Mouse (Mus musculus) forebrain, embryonic 13.5 days (tissue): ENCODE measurements around the gene Mepe. TPM values are rescaled to one million over a fixed set of nuclear protein-coding genes. Genes with fewer than 3 reads are reported as not detected.

ENCODE experiments used
- ATAC-seq: fragments of 200-750 bp; cut with Nextera tagmentation; 2 replicates; pipeline ENCODE4 v1.8.0; 2017
- H3K27ac ChIP-seq: fragments of 300-500 bp; sonication (generic); 2 replicates; pipeline ENCODE4 v1.5.1; 2015; ENCODE audit warnings: inconsistent platforms, mild to moderate bottlenecking, moderate library complexity
- H3K27me3 ChIP-seq: fragments of 300-500 bp; sonication (generic); 2 replicates; pipeline ENCODE4 v1.6.1; 2015; ENCODE audit warnings: mild to moderate bottlenecking, inconsistent platforms
- H3K36me3 ChIP-seq: fragments of 300-500 bp; sonication (generic); 2 replicates; pipeline ENCODE4 v1.6.1; 2015; ENCODE audit warnings: mild to moderate bottlenecking, inconsistent platforms; ENCODE audit not compliant: poor library complexity, severe bottlenecking
- H3K4me1 ChIP-seq: fragments of 300-500 bp; sonication (generic); 2 replicates; pipeline ENCODE4 v1.6.1; 2015; ENCODE audit warnings: inconsistent platforms
- H3K4me2 ChIP-seq: fragments of 300-500 bp; sonication (generic); 2 replicates; pipeline ENCODE4 v1.6.1; 2015; ENCODE audit warnings: inconsistent platforms, mild to moderate bottlenecking, moderate library complexity
- H3K4me3 ChIP-seq: fragments of 300-500 bp; sonication (generic); 2 replicates; pipeline ENCODE4 v1.5.1; 2015; ENCODE audit warnings: mild to moderate bottlenecking, inconsistent platforms
- H3K9ac ChIP-seq: fragments of 300-500 bp; sonication (generic); 2 replicates; pipeline ENCODE4 v1.6.1; 2015; ENCODE audit warnings: mild to moderate bottlenecking, inconsistent platforms
- H3K9me3 ChIP-seq: fragments of 300-500 bp; sonication (generic); replicated peaks from 2 replicates; pipeline ENCODE4 v1.6.1; 2016; ENCODE audit warnings: inconsistent platforms
- WGBS: fragments of 180-500 bp; shearing (Covaris S2); methylation state at CpG from one replicate; pipeline ENCODE4 v1.1.7; 2015; 5-methylcytosine and 5-hydroxymethylcytosine counted together
- polyA plus RNA-seq: library from polyadenylated mRNA; unstranded; fragments of >200 nt; fragmentation: Nextera tagmentation; extraction: Ambion mirVana; gene quantifications from 2 replicates; pipeline ENCODE4 v1.2.1, GENCODE M21; 2015

The Mepe gene
- polyA plus RNA-seq, 1 experiment from 2014 or later: not detected

GRCm38 (mm10) chr5:104334516-104334915 lies 9.4 kb downstream of the Mepe start:
- no peaks in the 10 kb centered on the region for H3K27me3 ChIP-seq
- no peak overlapping the region for H3K27ac ChIP-seq
- H3K4me3 ChIP-seq: no peak overlapping the region
- H3K4me2 ChIP-seq: no peak overlapping the region
- no peak for ATAC-seq
- WGBS: 88% methylated on average over 14 of the region's 14 CpGs
- H3K4me1 ChIP-seq: no peaks in the 10 kb centered on the region
- H3K9me3 ChIP-seq: no peaks in the 10 kb centered on the region
- no peak overlapping the region for H3K9ac ChIP-seq
- no peaks in the 10 kb centered on the region for H3K36me3 ChIP-seq

DNA sequence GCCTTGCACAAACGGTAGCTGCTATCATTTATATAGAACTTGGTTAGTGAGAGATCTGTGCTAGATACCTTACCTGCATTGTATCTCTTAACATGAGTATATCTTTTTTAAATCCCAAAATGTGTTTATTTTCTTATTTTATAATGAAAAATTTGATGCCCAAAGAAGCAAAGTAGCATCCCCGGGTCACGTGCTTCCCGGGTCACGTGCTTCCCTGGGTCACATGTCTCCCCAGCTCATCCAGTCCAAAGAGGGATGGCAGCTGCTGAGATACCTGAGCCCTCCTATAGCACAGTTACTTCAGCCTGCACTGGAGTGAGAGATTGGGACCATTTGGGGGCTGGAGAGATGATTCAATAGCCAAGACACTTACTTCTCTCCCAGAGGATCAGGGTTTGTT lies 10.8 kb downstream of the Mepe start:
- Histone ChIP-seq H3K9me3 (no peaks in the 10 kb centered on the region), H3K4me3 (no peak overlapping the region), H3K9ac (no peak overlapping the region), H3K27me3 (no peaks in the 10 kb centered on the region), H3K4me2 (no peak overlapping the region), H3K36me3 (no peaks in the 10 kb centered on the region), H3K27ac (no peak overlapping the region), H3K4me1 (no peaks in the 10 kb centered on the region)
- ATAC-seq: no peak
- WGBS: 92% methylated on average over 5 of the region's 5 CpGs

GRCm38 (mm10) chr5:104337491-104337890 lies 12.4 kb downstream of the Mepe start:
- H3K36me3 ChIP-seq: no peaks in the 10 kb centered on the region
- WGBS: 74% methylated on average over 4 of the region's 4 CpGs
- H3K4me1 ChIP-seq: no peaks in the 10 kb centered on the region
- H3K4me3 ChIP-seq: no peak overlapping the region
- H3K27ac ChIP-seq: no peak overlapping the region
- H3K4me2 ChIP-seq: no peak overlapping the region
- no peak overlapping the region for H3K9ac ChIP-seq
- ATAC-seq: no peak
- no peaks in the 10 kb centered on the region for H3K27me3 ChIP-seq
- H3K9me3 ChIP-seq: no peaks in the 10 kb centered on the region

- no peak for ATAC-seq
- no peak overlapping the region for H3K9ac ChIP-seq
- no peak overlapping the region for H3K4me2 ChIP-seq
- no peak overlapping the region for H3K27ac ChIP-seq
- no peaks in the 10 kb centered on the region for H3K27me3 ChIP-seq
- H3K4me3 ChIP-seq: no peak overlapping the region
- H3K9me3 ChIP-seq: no peaks in the 10 kb centered on the region
- no peaks in the 10 kb centered on the region for H3K4me1 ChIP-seq
- 82% methylated on average over 5 of the region's 5 CpGs for WGBS
- H3K36me3 ChIP-seq: no peaks in the 10 kb centered on the region
Measured at GRCm38 (mm10) chr5:104339009-104339408, 13.9 kb downstream of the Mepe start.

- Histone ChIP-seq H3K4me2 (peak overlapping the region; percentile 29; the same call in 1 of the 2 replicates), H3K27ac (no peak overlapping the region), H3K27me3 (no peaks in the 10 kb centered on the region), H3K4me3 (no peak overlapping the region), H3K4me1 (no peaks in the 10 kb centered on the region), H3K36me3 (no peaks in the 10 kb centered on the region), H3K9ac (no peak overlapping the region), H3K9me3 (no peaks in the 10 kb centered on the region)
- WGBS: 23% methylated on average over 14 of the region's 14 CpGs
- ATAC-seq: peak; percentile 81
Measured at GRCm38 (mm10) chr5:104339706-104340512, 14.8 kb downstream of the Mepe start.

DNA sequence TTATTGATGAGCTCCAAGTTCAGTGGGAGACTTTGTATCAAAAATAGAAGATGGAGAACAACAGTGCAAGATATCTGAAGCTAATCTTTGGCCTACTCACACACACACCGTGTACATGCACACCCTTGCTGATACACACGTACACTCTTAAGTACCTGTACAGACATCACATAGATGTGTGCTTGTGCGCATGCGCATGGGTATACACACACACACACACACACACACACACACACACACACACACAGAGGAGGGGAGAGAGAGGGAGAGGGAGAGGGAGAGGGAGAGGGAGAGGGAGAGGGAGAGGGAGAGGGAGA lies 15.3 kb downstream of the Mepe start:
- H3K27ac ChIP-seq: no peak overlapping the region
- no peak overlapping the region for H3K4me3 ChIP-seq
- no peaks in the 10 kb centered on the region for H3K27me3 ChIP-seq
- ATAC-seq: no peak
- 92% methylated on average over 4 of the region's 4 CpGs for WGBS
- no peaks in the 10 kb centered on the region for H3K9me3 ChIP-seq
- H3K4me1 ChIP-seq: no peaks in the 10 kb centered on the region
- H3K9ac ChIP-seq: no peak overlapping the region
- no peak overlapping the region for H3K4me2 ChIP-seq
- no peaks in the 10 kb centered on the region for H3K36me3 ChIP-seq

GRCm38 (mm10) chr5:104342881-104343280 lies 17.8 kb downstream of the Mepe start:
- 38% methylated on average over 6 of the region's 6 CpGs for WGBS
- no peaks in the 10 kb centered on the region for H3K27me3 ChIP-seq

DNA sequence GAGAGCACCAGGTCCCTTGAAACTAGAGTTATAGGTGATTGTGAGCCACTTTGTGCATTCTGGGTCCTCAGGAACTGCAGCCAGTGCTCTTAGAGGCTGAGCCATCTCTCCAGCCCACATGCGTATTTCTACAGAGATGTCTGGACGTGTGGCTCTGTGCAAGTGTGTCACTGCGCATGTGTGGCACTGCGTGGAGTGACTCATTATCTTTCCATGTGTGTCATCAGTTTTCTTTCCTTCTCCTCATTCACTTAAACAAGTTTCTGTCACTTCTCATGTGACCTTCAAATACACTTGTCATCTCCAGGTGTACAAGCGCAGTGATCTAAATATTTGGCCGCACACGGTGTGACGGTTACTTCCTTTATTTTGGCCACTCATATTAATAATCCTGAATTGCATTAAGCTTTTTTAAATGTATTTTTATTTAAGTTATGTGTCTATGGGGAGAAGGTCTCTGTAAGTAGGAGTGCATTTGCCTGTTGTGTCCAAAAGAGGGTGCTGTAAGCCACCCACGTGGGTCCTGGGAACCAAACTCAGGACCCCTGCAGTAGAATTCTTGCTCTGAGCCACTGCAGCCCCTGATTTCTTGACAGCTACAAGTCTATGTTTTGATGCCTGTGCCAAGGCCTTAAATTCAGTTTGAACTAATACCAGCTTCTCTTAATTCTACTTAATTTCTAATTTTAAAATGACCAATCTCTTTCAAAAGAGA lies 19.6 kb downstream of the Mepe start:
- H3K4me2 ChIP-seq: no peak overlapping the region
- H3K27me3 ChIP-seq: no peaks in the 10 kb centered on the region
- no peak overlapping the region for H3K4me3 ChIP-seq
- no peaks in the 10 kb centered on the region for H3K36me3 ChIP-seq
- ATAC-seq: no peak
- no peak overlapping the region for H3K9ac ChIP-seq
- no peaks in the 10 kb centered on the region for H3K4me1 ChIP-seq
- H3K9me3 ChIP-seq: no peaks in the 10 kb centered on the region
- H3K27ac ChIP-seq: no peak overlapping the region
- WGBS: 71% methylated on average over 9 of the region's 9 CpGs

More at GRCm38 (mm10) chr5:104342881-104343280, 17.8 kb downstream of the Mepe start:
- Histone ChIP-seq H3K36me3 (no peaks in the 10 kb centered on the region), H3K9me3 (no peaks in the 10 kb centered on the region), H3K4me1 (no peaks in the 10 kb centered on the region), H3K27ac (no peak overlapping the region), H3K4me2 (no peak overlapping the region), H3K9ac (no peak overlapping the region), H3K4me3 (no peak overlapping the region)
- no peak for ATAC-seq

DNA sequence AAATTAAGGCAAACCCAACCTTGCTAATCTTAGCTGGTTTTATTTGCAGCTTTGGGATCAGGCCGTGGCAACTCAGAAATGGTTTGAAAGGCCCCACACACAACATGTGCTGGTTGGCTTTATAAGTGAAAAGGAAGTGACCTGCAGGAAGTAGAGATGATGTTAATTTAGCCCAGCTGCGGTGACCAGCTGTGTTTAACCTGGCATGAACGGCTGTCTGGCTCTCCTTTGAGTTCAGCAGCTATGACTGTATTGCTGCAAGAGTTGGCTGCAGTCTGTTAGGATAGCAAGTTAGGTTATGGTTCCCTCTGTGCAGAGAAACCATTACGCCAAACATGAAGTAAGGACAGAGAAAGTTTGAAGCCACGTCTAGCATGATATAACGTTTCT lies 20.1 kb downstream of the Mepe start:
- ATAC-seq: no peak
- Histone ChIP-seq H3K27me3 (no peaks in the 10 kb centered on the region), H3K4me1 (no peaks in the 10 kb centered on the region), H3K9me3 (no peaks in the 10 kb centered on the region), H3K27ac (no peak overlapping the region), H3K4me3 (no peak overlapping the region), H3K36me3 (no peaks in the 10 kb centered on the region), H3K9ac (no peak overlapping the region), H3K4me2 (no peak overlapping the region)
- WGBS: 86% methylated on average over 6 of the region's 6 CpGs

- H3K27ac ChIP-seq: no peak overlapping the region
- H3K27me3 ChIP-seq: no peaks in the 10 kb centered on the region
- no peak overlapping the region for H3K4me2 ChIP-seq
- ATAC-seq: no peak
- no peaks in the 10 kb centered on the region for H3K36me3 ChIP-seq
- H3K4me1 ChIP-seq: no peaks in the 10 kb centered on the region
- H3K9ac ChIP-seq: no peak overlapping the region
- 68% methylated on average over 1 of the region's 1 CpGs for WGBS
- H3K4me3 ChIP-seq: no peak overlapping the region
- no peaks in the 10 kb centered on the region for H3K9me3 ChIP-seq
Measured at GRCm38 (mm10) chr5:104351041-104351440, 25.9 kb downstream of the Mepe start.

- Histone ChIP-seq H3K36me3 (no peaks in the 10 kb centered on the region), H3K27me3 (no peaks in the 10 kb centered on the region), H3K4me1 (no peaks in the 10 kb centered on the region), H3K4me3 (no peak overlapping the region), H3K4me2 (no peak overlapping the region), H3K9ac (no peak overlapping the region), H3K9me3 (no peaks in the 10 kb centered on the region), H3K27ac (no peak overlapping the region)
- no peak for ATAC-seq
- WGBS: 79% methylated on average over 5 of the region's 5 CpGs
Measured at GRCm38 (mm10) chr5:104351874-104352273, 26.7 kb downstream of the Mepe start.

DNA sequence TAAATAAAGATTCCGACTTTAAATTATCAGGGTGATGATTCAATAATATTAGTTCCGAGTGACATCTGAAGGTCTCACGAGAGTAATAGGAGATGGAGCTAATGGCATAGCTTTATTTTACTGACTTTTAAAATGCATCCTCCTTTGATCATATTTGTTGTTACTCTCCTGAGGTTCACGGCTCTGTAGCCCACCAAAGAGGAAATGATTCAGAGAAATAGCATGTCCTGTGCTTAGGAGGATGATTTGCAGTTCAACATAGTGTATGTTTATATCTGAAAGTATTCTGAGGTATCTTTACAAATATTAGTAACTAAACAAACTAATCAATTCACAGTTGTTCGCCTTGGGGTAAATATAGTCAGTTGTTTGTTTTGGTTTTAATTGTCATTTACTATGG lies 32.4 kb downstream of the Mepe start:
- Histone ChIP-seq H3K9ac (no peak overlapping the region), H3K36me3 (no peaks in the 10 kb centered on the region), H3K4me1 (peaks cover 7% of the 10 kb centered on the region; the same call in 1 of the 2 replicates), H3K4me2 (no peak overlapping the region), H3K9me3 (no peaks in the 10 kb centered on the region), H3K4me3 (no peak overlapping the region), H3K27me3 (no peaks in the 10 kb centered on the region), H3K27ac (no peak overlapping the region)
- 89% methylated on average over 5 of the region's 5 CpGs for WGBS
- no peak for ATAC-seq
